Mouse (Mus musculus): ENCODE measurements around the gene Slc4a1ap. TPM values are rescaled to one million over a fixed set of nuclear protein-coding genes. Genes with fewer than 3 reads are reported as not detected.
"Not testable (repeated sequence)": the region's sequence is repeated elsewhere in the genome, so short reads cannot be mapped to it uniquely, and the experiment has no call there.

The Slc4a1ap gene
- polyA plus RNA-seq, 1 experiment from 2014 or later = 26.2 TPM

GRCm38 (mm10) chr5:31581263-31581662 lies 54.5 kb downstream of the Slc4a1ap start:
- Histone ChIP-seq H3K27me3 (ENCODE audit: control insufficient read depth, insufficient read depth, low read length) (no peaks in the 10 kb centered on the region), H3K4me3 (ENCODE audit: low read depth, low read length) (no peak overlapping the region), H3K9me3 (ENCODE audit: control insufficient read depth, low read length) (no peaks in the 10 kb centered on the region), H3K4me1 (ENCODE audit: control insufficient read depth, insufficient read depth, low read length) (no peaks in the 10 kb centered on the region), H3K27ac (ENCODE audit: low read depth, low read length) (no peak overlapping the region), H3K9ac (ENCODE audit: low read length) (no peak overlapping the region), H3K36me3 (ENCODE audit: control insufficient read depth, insufficient read depth, low read length) (no peaks in the 10 kb centered on the region), H3K4me2 (no peak overlapping the region)
- DNase-seq (ENCODE audit: low spot score, missing footprints) = no peak
- 83% methylated on average over 6 of the region's 6 CpGs for WGBS
- no peak for ATAC-seq (ENCODE audit: low FRiP score)

GRCm38 (mm10) chr5:31581932-31582331 lies 55.1 kb downstream of the Slc4a1ap start:
- no peak overlapping the region for H3K9ac ChIP-seq (ENCODE audit: low read length)
- WGBS = 77% methylated on average over 3 of the region's 3 CpGs
- H3K27ac ChIP-seq (ENCODE audit: low read depth, low read length) = no peak overlapping the region
- H3K4me1 ChIP-seq (ENCODE audit: control insufficient read depth, insufficient read depth, low read length) = no peaks in the 10 kb centered on the region; the same call in 1 of the 2 replicates
- H3K4me2 ChIP-seq = no peak overlapping the region
- no peaks in the 10 kb centered on the region for H3K27me3 ChIP-seq (ENCODE audit: control insufficient read depth, insufficient read depth, low read length)
- no peak overlapping the region for H3K4me3 ChIP-seq (ENCODE audit: low read depth, low read length)
- DNase-seq (ENCODE audit: low spot score, missing footprints) (no peak), ATAC-seq (ENCODE audit: low FRiP score) (no peak)
- no peaks in the 10 kb centered on the region for H3K9me3 ChIP-seq (ENCODE audit: control insufficient read depth, low read length)
- H3K36me3 ChIP-seq (ENCODE audit: control insufficient read depth, insufficient read depth, low read length) = no peaks in the 10 kb centered on the region

- no peak for ATAC-seq (ENCODE audit: low FRiP score)
Measured at GRCm38 (mm10) chr5:31583261-31583660, 56.5 kb downstream of the Slc4a1ap start.

GRCm38 (mm10) chr5:31585526-31585925 lies 58.7 kb downstream of the Slc4a1ap start:
- Histone ChIP-seq H3K4me2 (no peak overlapping the region), H3K36me3 (ENCODE audit: control insufficient read depth, insufficient read depth, low read length) (no peaks in the 10 kb centered on the region), H3K9ac (ENCODE audit: low read length) (no peak overlapping the region), H3K27ac (ENCODE audit: low read depth, low read length) (no peak overlapping the region), H3K4me3 (ENCODE audit: low read depth, low read length) (no peak overlapping the region), H3K9me3 (ENCODE audit: control insufficient read depth, low read length) (no peaks in the 10 kb centered on the region), H3K4me1 (ENCODE audit: control insufficient read depth, insufficient read depth, low read length) (no peaks in the 10 kb centered on the region; the same call in 1 of the 2 replicates), H3K27me3 (ENCODE audit: control insufficient read depth, insufficient read depth, low read length) (no peaks in the 10 kb centered on the region)
- 86% methylated on average over 4 of the region's 4 CpGs for WGBS
- no peak for DNase-seq (ENCODE audit: low spot score, missing footprints)
- ATAC-seq (ENCODE audit: low FRiP score) = no peak

More at GRCm38 (mm10) chr5:31583261-31583660, 56.5 kb downstream of the Slc4a1ap start:
- no peak overlapping the region for H3K4me2 ChIP-seq
- H3K36me3 ChIP-seq (ENCODE audit: control insufficient read depth, insufficient read depth, low read length) = no peaks in the 10 kb centered on the region
- H3K4me1 ChIP-seq (ENCODE audit: control insufficient read depth, insufficient read depth, low read length) = no peaks in the 10 kb centered on the region; the same call in 1 of the 2 replicates
- H3K9me3 ChIP-seq (ENCODE audit: control insufficient read depth, low read length) = no peaks in the 10 kb centered on the region
- WGBS = 84% methylated on average over 2 of the region's 2 CpGs
- no peak overlapping the region for H3K9ac ChIP-seq (ENCODE audit: low read length)
- H3K27ac ChIP-seq (ENCODE audit: low read depth, low read length) = no peak overlapping the region
- DNase-seq (ENCODE audit: low spot score, missing footprints) = no peak
- no peak overlapping the region for H3K4me3 ChIP-seq (ENCODE audit: low read depth, low read length)
- H3K27me3 ChIP-seq (ENCODE audit: control insufficient read depth, insufficient read depth, low read length) = no peaks in the 10 kb centered on the region

GRCm38 (mm10) chr5:31588016-31588415 lies 61.2 kb downstream of the Slc4a1ap start:
- ATAC-seq (ENCODE audit: low FRiP score) (no peak), DNase-seq (ENCODE audit: low spot score, missing footprints) (no peak)
- no peaks in the 10 kb centered on the region; the same call in 1 of the 2 replicates for H3K4me1 ChIP-seq (ENCODE audit: control insufficient read depth, insufficient read depth, low read length)
- WGBS = 76% methylated on average over 2 of the region's 2 CpGs
- no peaks in the 10 kb centered on the region for H3K9me3 ChIP-seq (ENCODE audit: control insufficient read depth, low read length)
- H3K36me3 ChIP-seq (ENCODE audit: control insufficient read depth, insufficient read depth, low read length) = no peaks in the 10 kb centered on the region
- H3K9ac ChIP-seq (ENCODE audit: low read length) = no peak overlapping the region
- no peak overlapping the region for H3K4me3 ChIP-seq (ENCODE audit: low read depth, low read length)
- no peaks in the 10 kb centered on the region for H3K27me3 ChIP-seq (ENCODE audit: control insufficient read depth, insufficient read depth, low read length)
- no peak overlapping the region for H3K27ac ChIP-seq (ENCODE audit: low read depth, low read length)
- H3K4me2 ChIP-seq = no peak overlapping the region

- not testable (repeated sequence) for H3K9me3 ChIP-seq (ENCODE audit: control insufficient read depth, low read length); H3K27me3 ChIP-seq (ENCODE audit: control insufficient read depth, insufficient read depth, low read length); H3K9ac ChIP-seq (ENCODE audit: low read length); ATAC-seq (ENCODE audit: low FRiP score); H3K4me2 ChIP-seq; DNase-seq (ENCODE audit: low spot score, missing footprints); H3K36me3 ChIP-seq (ENCODE audit: control insufficient read depth, insufficient read depth, low read length); H3K4me1 ChIP-seq (ENCODE audit: control insufficient read depth, insufficient read depth, low read length); H3K27ac ChIP-seq (ENCODE audit: low read depth, low read length); H3K4me3 ChIP-seq (ENCODE audit: low read depth, low read length)
- 82% methylated on average over 8 of the region's 8 CpGs for WGBS
Measured at GRCm38 (mm10) chr5:31588672-31589071, 61.9 kb downstream of the Slc4a1ap start.

GRCm38 (mm10) chr5:31589711-31590319 lies 63.0 kb downstream of the Slc4a1ap start:
- DNase-seq (ENCODE audit: low spot score, missing footprints) (no peak), ATAC-seq (ENCODE audit: low FRiP score) (no peak)
- Histone ChIP-seq H3K9ac (ENCODE audit: low read length) (no peak overlapping the region), H3K9me3 (ENCODE audit: control insufficient read depth, low read length) (no peaks in the 10 kb centered on the region), H3K36me3 (ENCODE audit: control insufficient read depth, insufficient read depth, low read length) (no peaks in the 10 kb centered on the region), H3K27ac (ENCODE audit: low read depth, low read length) (no peak overlapping the region), H3K27me3 (ENCODE audit: control insufficient read depth, insufficient read depth, low read length) (no peaks in the 10 kb centered on the region), H3K4me3 (ENCODE audit: low read depth, low read length) (no peak overlapping the region), H3K4me1 (ENCODE audit: control insufficient read depth, insufficient read depth, low read length) (no peaks in the 10 kb centered on the region; the same call in 1 of the 2 replicates), H3K4me2 (no peak overlapping the region)
- 86% methylated on average over 14 of the region's 14 CpGs for WGBS

GRCm38 (mm10) chr5:31591122-31591521 lies 64.3 kb downstream of the Slc4a1ap start:
- Histone ChIP-seq H3K27me3 (ENCODE audit: control insufficient read depth, insufficient read depth, low read length) (no peaks in the 10 kb centered on the region), H3K27ac (ENCODE audit: low read depth, low read length) (no peak overlapping the region), H3K4me2 (no peak overlapping the region), H3K36me3 (ENCODE audit: control insufficient read depth, insufficient read depth, low read length) (no peaks in the 10 kb centered on the region), H3K4me1 (ENCODE audit: control insufficient read depth, insufficient read depth, low read length) (no peaks in the 10 kb centered on the region; the same call in 1 of the 2 replicates), H3K9me3 (ENCODE audit: control insufficient read depth, low read length) (no peaks in the 10 kb centered on the region), H3K4me3 (ENCODE audit: low read depth, low read length) (no peak overlapping the region), H3K9ac (ENCODE audit: low read length) (no peak overlapping the region)
- ATAC-seq (ENCODE audit: low FRiP score) (no peak), DNase-seq (ENCODE audit: low spot score, missing footprints) (no peak)
- 92% methylated on average over 7 of the region's 7 CpGs for WGBS

- DNase-seq (ENCODE audit: low spot score, missing footprints) (no peak), ATAC-seq (ENCODE audit: low FRiP score) (no peak)
- Histone ChIP-seq H3K4me1 (ENCODE audit: control insufficient read depth, insufficient read depth, low read length) (peaks cover 4% of the 10 kb centered on the region; the same call in 1 of the 2 replicates), H3K4me3 (ENCODE audit: low read depth, low read length) (no peak overlapping the region), H3K27me3 (ENCODE audit: control insufficient read depth, insufficient read depth, low read length) (no peaks in the 10 kb centered on the region; the same call in 1 of the 2 replicates), H3K4me2 (no peak overlapping the region), H3K27ac (ENCODE audit: low read depth, low read length) (no peak overlapping the region), H3K9me3 (ENCODE audit: control insufficient read depth, low read length) (no peaks in the 10 kb centered on the region), H3K36me3 (ENCODE audit: control insufficient read depth, insufficient read depth, low read length) (no peaks in the 10 kb centered on the region), H3K9ac (ENCODE audit: low read length) (no peak overlapping the region)
- WGBS = 51% methylated on average over 4 of the region's 4 CpGs
Measured at GRCm38 (mm10) chr5:31595868-31596267, 69.1 kb downstream of the Slc4a1ap start.
